Mouse (Mus musculus) embryonic fibroblast, embryonic 13.5 days (primary cell): ENCODE data around the gene Sirt3.
"Not testable (repeated sequence)": the region's sequence is repeated elsewhere in the genome, so short reads cannot be mapped to it uniquely, and the experiment has no call there.

Experiments
- CTCF ChIP-seq: IDR thresholded peaks from 2 replicates; pipeline ENCODE4 v1.5.1; 2011; ENCODE audit warnings: mild to moderate bottlenecking, control low read depth, low read length, moderate library complexity, borderline replicate concordance; ENCODE audit not compliant: insufficient read depth
- POLR2A ChIP-seq: IDR thresholded peaks from 2 replicates; pipeline ENCODE4 v1.6.1; 2011; ENCODE audit warnings: low read depth, mild to moderate bottlenecking, control low read depth, low read length, moderate library complexity

- TF ChIP-seq CTCF, POLR2A: not testable (repeated sequence)
These were observed 8.5 kb upstream of the Sirt3 start for GRCm38 (mm10) chr7:140890636-140891035.
